Mouse (Mus musculus) frontal cortex, postnatal 14 days (tissue): ENCODE results near the gene Pbx4.

Experiments
- DNase-seq, 2 experiments: peaks; one replicate each; pipeline ENCODE4 v3.0.0; 2022; ENCODE audit warnings: low spot score in 2 of 2

Gene Pbx4

GRCm38 (mm10) chr8:69899876-69900275 is 67.6 kb downstream of the Pbx4 start:
- DNase-seq = no peak

DNA sequence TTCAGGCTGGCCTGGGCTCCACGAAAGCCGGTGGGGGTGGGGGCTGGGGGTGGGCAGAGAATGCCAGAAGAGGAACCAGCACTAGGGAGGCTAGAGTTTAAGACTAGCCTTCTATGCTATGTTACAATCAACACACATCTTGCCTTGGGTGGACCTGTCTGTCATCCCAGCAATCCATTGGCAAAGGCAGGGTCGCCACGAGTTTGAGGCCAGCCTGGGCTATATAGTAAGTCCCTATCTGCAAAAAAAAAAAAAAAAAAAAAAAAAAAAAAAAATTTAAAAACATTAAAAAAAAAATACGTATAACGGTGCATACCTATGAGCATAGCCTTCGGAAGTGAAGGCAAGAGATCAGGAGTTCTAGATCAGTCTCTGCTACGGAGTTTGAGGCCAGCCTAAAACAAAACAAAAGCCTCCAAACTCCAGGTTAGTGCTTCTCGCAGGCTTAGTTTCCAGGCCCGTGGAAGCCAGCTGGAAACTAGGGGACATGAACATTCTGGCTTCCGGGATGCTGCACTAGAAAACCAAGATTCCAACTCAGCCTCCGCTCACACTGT is 68.7 kb downstream of the Pbx4 start:
- no peak for DNase-seq

GRCm38 (mm10) chr8:69901484-69902162 is 69.3 kb downstream of the Pbx4 start:
- DNase-seq = peak; percentile 94

DNA sequence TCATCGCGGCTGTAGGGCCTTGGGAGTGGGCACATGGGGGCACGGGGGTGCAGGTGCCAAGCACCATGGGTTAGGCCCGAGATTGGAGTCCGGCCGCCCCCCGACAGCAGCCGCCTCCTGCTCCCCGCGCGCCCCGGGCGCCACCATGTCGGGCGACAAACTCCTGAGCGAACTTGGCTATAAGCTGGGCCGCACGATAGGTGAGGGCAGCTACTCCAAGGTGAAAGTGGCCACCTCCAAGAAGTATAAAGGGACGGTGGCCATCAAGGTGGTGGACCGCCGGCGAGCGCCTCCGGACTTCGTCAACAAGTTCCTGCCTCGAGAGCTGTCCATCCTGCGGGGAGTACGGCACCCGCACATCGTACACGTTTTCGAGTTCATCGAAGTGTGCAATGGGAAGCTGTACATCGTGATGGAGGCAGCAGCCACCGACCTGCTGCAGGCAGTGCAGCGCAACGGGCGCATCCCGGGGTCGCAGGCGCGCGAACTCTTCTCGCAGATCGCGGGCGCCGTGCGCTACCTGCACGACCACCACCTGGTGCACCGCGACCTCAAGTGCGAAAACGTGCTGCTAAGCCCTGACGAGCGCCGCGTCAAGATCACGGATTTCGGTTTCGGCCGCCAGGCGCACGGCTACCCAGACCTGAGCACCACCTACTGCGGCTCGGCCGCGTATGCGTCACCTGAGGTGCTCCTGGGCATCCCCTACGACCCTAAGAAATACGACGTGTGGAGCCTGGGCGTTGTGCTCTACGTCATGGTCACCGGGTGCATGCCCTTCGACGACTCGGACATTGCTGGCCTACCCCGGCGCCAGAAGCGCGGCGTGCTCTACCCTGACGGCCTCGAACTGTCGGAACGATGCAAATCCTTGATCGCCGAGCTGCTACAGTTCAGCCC is 70.1 kb downstream of the Pbx4 start, which contains the start of the genes Tssk6, Ndufa13 and Yjefn3:
TSS of gene Tssk6 (plus strand) at position 22 of the 900 bp plus-strand sequence.
TSS of gene Ndufa13 (minus strand) at position 396 of the 900 bp plus-strand sequence.
TSS of gene Yjefn3 (minus strand) at position 550 of the 900 bp plus-strand sequence.
- DNase-seq = peak in 1 of 2 experiments; percentile 32

DNA sequence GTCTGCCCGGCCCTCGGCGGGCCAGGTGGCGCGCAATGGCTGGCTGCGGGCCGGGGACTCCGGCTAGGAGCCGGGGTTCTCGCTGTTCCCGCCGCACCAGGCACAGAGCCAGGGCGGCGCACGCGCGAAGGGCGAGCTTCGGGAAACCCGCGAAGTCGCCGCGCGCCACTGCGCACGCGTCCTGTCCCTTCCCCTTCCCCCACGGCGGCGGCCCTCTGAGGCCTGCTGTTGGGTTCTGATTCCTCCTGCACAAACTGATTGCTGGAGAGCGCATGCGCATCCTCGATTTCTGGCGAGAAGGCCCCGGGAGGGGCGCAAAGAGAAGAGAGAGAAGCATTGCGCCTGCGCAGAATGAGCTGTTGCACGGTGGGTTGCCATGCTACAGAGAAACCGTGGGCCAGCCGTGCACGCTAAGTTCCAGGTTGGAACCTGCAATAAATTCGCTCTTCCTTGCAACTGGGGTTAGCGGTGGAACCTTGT is 70.8 kb downstream of the Pbx4 start:
- peak; percentile 99 for DNase-seq

DNA sequence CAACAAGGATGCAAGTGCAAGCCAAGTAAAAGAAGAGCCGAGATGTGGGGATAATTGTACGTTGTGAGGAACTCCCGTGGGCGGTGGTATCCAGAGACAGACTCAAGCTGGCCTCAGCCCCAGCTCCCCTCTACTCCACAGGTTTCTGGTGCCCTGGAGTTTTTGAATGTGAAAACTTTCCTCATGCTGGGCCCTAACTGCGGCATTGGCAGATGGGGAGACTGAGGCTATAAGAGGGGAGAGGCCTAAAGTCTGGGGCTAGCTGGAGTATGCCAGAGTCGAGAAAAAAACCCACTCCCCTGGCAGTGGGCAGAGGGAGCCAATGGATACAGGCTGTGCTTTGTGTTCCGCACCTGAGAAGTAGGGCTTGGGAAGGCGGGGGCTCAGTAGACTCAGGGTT is 71.8 kb downstream of the Pbx4 start:
- DNase-seq = no peak

DNA sequence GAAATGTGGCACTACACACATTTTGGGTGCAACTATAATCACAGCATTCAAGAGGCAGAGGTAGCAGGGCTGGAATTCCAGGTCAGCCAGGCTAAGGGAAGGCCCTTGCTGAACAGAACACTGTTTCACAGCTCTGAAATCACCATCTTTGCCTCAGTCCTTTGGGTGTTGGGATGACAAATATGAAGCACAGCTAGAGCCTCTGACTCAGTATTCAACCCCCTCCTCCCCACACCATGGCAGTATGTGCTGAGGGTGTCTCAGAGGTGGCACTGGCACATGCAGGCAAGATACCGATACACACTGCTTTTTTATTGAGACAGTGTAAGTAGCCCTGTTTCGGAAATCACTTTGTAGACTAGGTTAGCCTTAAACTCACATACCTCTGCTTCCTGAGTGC is 74.0 kb downstream of the Pbx4 start:
- no peak for DNase-seq

GRCm38 (mm10) chr8:69907106-69907505 is 74.8 kb downstream of the Pbx4 start:
- DNase-seq = no peak

- no peak for DNase-seq
Measured at GRCm38 (mm10) chr8:69911917-69912316, 79.6 kb downstream of the Pbx4 start.

DNA sequence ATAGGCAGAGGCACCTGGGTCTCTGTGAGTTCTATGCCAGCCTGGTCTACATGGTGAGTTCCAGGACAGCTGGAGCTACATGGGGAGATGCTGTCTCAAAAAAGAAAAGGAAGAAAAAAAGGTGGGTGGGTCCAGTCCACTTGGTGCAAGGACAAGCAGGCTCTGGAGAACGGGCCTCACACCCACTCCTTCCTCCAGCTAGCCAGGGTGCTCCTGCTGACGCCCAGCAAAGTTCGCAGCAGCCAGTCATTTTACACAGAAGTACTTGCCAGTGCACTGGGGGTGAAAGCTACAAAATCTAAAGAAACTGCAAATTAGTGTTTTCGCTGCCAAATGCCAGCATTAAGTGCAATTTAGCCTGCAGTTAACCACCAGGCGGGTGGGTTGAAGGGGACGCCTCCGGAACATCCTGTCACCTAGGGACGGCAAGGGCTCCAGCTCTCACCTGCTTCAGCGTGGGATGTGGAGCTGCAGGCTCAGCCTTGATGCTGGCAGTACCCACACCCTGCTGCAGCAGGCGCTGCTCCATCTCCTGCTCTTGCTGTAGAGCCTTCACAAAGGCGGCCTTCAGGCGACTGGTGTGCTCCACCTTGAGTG is 80.3 kb downstream of the Pbx4 start:
- no peak for DNase-seq

DNA sequence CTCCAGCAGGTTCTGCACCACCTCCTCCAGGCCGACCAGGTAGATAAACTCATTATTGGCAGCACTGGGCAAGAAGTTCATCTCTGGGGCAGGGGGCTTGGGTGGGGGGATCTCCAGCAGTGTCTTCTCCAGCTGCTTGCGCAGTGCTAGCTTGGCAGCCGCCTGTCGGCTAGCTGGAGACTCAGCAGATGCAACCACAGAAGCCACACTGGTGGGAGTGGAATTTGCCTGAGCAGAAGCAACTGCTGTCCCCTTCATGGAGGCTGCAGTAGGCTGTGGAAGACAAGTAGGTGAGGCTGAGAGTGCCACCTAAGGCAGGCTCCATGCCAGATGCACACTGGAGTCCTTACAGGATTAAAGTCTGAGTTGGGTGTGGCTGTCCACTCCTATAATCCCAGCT is 82.2 kb downstream of the Pbx4 start:
- DNase-seq = no peak

- no peak for DNase-seq
Measured at GRCm38 (mm10) chr8:69915748-69916147, 83.5 kb downstream of the Pbx4 start.

DNA sequence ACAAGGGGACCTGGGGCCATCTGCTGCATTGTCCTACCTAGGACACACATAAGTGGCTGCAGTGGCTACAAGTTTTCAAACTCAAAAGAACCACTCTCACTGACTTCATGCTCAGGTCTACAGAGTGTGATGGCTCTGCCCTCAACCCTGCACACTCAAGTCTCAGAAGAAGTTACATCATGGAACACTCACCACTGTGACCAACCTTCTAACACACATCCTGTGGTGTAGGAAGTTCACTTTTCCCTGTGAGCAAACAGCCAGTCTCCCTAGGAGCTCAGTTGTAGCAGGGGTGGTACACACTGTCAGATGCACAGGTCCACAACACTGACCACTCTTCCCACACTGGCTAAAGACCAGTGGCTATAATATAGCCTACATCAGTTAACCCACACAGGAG is 86.2 kb downstream of the Pbx4 start:
- no peak for DNase-seq

DNA sequence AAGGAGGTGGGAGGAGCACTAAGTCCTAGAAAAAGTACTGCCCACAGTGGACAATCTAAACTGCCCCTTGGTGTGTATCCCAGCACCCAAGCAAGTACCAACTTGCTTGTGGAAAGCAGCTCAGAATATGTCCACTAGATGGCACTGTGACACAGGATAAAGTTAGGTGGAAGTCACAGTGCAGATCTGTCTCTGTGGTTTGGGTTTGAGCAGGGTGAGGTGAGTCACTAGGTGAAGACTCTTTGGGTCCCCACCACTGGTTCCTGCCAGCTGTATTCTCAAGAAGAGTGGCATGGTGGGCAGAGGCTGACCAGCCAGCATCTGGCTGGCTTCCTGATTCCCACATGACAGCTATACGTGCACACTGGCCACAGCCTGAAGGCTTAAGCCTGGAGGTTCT is 86.7 kb downstream of the Pbx4 start:
- peak in 1 of 2 experiments; percentile 66 for DNase-seq

DNA sequence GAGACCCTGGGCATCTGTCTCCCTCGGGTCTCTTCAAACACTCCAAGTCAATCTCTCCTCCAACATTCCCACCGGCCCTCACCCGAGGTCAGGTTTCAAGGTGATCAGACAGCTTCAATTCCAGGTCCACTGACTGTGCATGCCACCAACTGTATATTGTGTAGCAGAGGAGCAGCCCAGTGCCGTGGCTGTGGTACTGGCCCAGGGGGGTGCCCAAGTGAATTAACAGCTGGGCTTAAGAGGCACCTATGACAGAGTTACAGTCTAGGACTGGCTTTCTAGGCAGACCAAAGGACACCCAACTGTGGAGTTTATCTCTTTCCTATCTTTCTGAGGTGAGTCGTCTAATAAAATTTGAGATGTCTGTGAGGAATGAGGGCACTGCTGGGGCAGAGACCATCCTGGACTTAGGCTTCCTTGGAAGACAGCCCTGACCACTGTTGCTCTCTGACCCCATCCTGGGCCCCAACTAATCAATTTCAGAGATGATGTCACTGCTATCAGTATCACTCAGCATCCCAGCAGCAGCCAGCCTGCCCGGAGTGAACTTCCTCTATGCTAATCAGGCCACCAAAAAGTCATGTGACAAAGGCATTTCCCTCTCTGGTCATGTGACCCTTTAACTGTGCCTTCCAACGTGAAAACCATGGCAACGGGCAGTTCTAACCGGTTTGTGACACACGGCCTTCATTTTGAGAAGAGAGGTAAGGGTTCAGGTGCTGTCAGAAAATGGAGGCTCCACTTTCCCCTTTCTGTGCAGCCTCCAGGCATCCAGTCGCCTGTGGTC is 87.8 kb downstream of the Pbx4 start:
- DNase-seq = peak in 1 of 2 experiments; percentile 46

GRCm38 (mm10) chr8:69921141-69921540 is 88.8 kb downstream of the Pbx4 start:
- DNase-seq = no peak
